ENCODE assay signal across 18 mouse cellular contexts in genomic region chr2:85278128-85278527, GRCm38 (mm10).
DNase-seq lines count a peak whose midpoint lies in the region; ATAC-seq lines count a peak whose summit lies in the region.
"Had no signal": no experiment of that assay in that cellular context is flagged by ENCODE, and none has a peak within 500 bp of the region (broad histone marks: within the 10 kb centered on the region; RNA-seq: fewer than 3 reads in every experiment).

No protein-coding gene starts in this region.

- no peaks in the 10 kb centered on the region for H3K36me3 ChIP-seq in forebrain, embryonic 16.5 days (ENCODE audit: control insufficient read depth, insufficient read depth)
- H3K36me3 ChIP-seq: embryonic facial prominence, embryonic 12.5 days; forebrain, embryonic 15.5 days; heart, embryonic 12.5 days; hindbrain, embryonic 10.5 days had no signal

- H3K4me2 ChIP-seq in forebrain, embryonic 16.5 days (ENCODE audit: low read length) = no peak overlapping the region
- H3K4me2 ChIP-seq: embryonic facial prominence, embryonic 12.5 days; forebrain, embryonic 15.5 days; heart, embryonic 12.5 days had no signal

- no peaks in the 10 kb centered on the region for H3K4me1 ChIP-seq in forebrain, embryonic 16.5 days (replicated peaks; ENCODE audit: control insufficient read depth, insufficient read depth, low read length)
- H3K4me1 ChIP-seq: embryonic facial prominence, embryonic 12.5 days; hindbrain, embryonic 10.5 days had no signal

- H3K9me3 ChIP-seq in forebrain, embryonic 16.5 days (ENCODE audit: control insufficient read depth, low read length) = no peaks in the 10 kb centered on the region
- H3K9me3 ChIP-seq: embryonic facial prominence, embryonic 12.5 days; forebrain, embryonic 15.5 days; heart, embryonic 12.5 days; hindbrain, embryonic 10.5 days had no signal

- no peak overlapping the region for H3K4me3 ChIP-seq in forebrain, embryonic 16.5 days (replicated peaks; ENCODE audit: low read length)
- H3K4me3 ChIP-seq: embryonic facial prominence, embryonic 12.5 days; forebrain, embryonic 15.5 days; gastrocnemius, adult 2 months; heart, embryonic 12.5 days; hindbrain, embryonic 10.5 days had no signal

- H3K9ac ChIP-seq in forebrain, embryonic 16.5 days (replicated peaks; ENCODE audit: low read depth, low read length) = no peak overlapping the region
- H3K9ac ChIP-seq: embryonic facial prominence, embryonic 12.5 days; forebrain, embryonic 15.5 days; heart, embryonic 12.5 days had no signal

- H3K27ac ChIP-seq in forebrain, embryonic 16.5 days (ENCODE audit: low read length) = no peak overlapping the region
- H3K27ac ChIP-seq: embryonic facial prominence, embryonic 12.5 days; forebrain, embryonic 15.5 days; gastrocnemius, adult 2 months; hindbrain, embryonic 10.5 days had no signal

- peak; percentile 83 for ATAC-seq in frontal cortex, adult (ENCODE audit: low TSS enrichment)
- no peak for ATAC-seq in forebrain, embryonic 16.5 days
- ATAC-seq: forebrain, embryonic 15.5 days; inflammation-experienced regulatory T-cells, adult 6 months; intestine, postnatal 0 days had no signal

- DNase-seq in frontal cortex, postnatal 25 days (ENCODE audit: low spot score in 2 of 2) = no peak
- DNase-seq in layer of hippocampus, adult 11-12 months (ENCODE audit: low spot score) = peak; percentile 19
- DNase-seq in layer of hippocampus, adult 9-10 months (ENCODE audit: low spot score) = no peak
- peak; percentile 33 for DNase-seq in right cerebral cortex, postnatal 10 days (ENCODE audit: low spot score in 2 of 2)
- DNase-seq in right cerebral cortex, postnatal 4 days = no peak
- DNase-seq: adrenal gland, adult 2 months; adrenal gland, postnatal 25 days; cerebellum, adult 11 months; gastrocnemius, adult 2 months; gastrocnemius, postnatal 25 days had no signal

- H3K27me3 ChIP-seq in forebrain, embryonic 16.5 days (replicated peaks; ENCODE audit: control insufficient read depth, insufficient read depth, low read length) = no peaks in the 10 kb centered on the region
- H3K27me3 ChIP-seq: embryonic facial prominence, embryonic 12.5 days; forebrain, embryonic 15.5 days; heart, embryonic 12.5 days had no signal

- WGBS in forebrain, embryonic 16.5 days = 89% methylated on average over 3 of the region's 3 CpGs

Comparison
In these comparisons a context has a peak if more than half of its experiments do, and no peak if none do; other contexts are left out.
1. DNase-seq: peak in layer of hippocampus, adult 11-12 months (single experiment) and right cerebral cortex, postnatal 10 days (2 of 2); none in frontal cortex, postnatal 25 days (0 of 2), layer of hippocampus, adult 9-10 months (single experiment) and right cerebral cortex, postnatal 4 days (single experiment).